Mouse (Mus musculus) forebrain, embryonic 16.5 days (tissue): ENCODE data around the gene Rsu1. TPM values are rescaled to one million over a fixed set of nuclear protein-coding genes. Genes with fewer than 3 reads are reported as not detected.
"Not testable (repeated sequence)": the region's sequence is repeated elsewhere in the genome, so short reads cannot be mapped to it uniquely, and the experiment has no call there.

Source experiments
- ATAC-seq: fragments of 200-750 bp; cut with Nextera tagmentation; 2 replicates; pipeline ENCODE4 v1.8.0; 2017; ENCODE audit warnings: mild to moderate bottlenecking, moderate library complexity
- H3K27ac ChIP-seq: fragments of 300-500 bp; sonication (generic); 2 replicates; pipeline ENCODE4 v1.5.1; 2014; ENCODE audit warnings: low read length, control low read depth
- H3K27me3 ChIP-seq: fragments of 300-500 bp; sonication (generic); replicated peaks from 2 replicates; pipeline ENCODE4 v1.6.1; 2014; ENCODE audit warnings: low read length; ENCODE audit not compliant: control insufficient read depth, insufficient read depth
- H3K36me3 ChIP-seq: fragments of 300-500 bp; sonication (generic); 2 replicates; pipeline ENCODE4 v1.6.1; 2014; ENCODE audit not compliant: control insufficient read depth, insufficient read depth
- H3K4me1 ChIP-seq: fragments of 300-500 bp; sonication (generic); replicated peaks from 2 replicates; pipeline ENCODE4 v1.6.1; 2014; ENCODE audit warnings: low read length; ENCODE audit not compliant: control insufficient read depth, insufficient read depth
- H3K4me2 ChIP-seq: fragments of 300-500 bp; sonication (generic); 2 replicates; pipeline ENCODE4 v1.6.1; 2014; ENCODE audit warnings: mild to moderate bottlenecking, low read length, control low read depth
- H3K4me3 ChIP-seq: fragments of 300-500 bp; sonication (generic); replicated peaks from 2 replicates; pipeline ENCODE4 v1.5.1; 2014; ENCODE audit warnings: mild to moderate bottlenecking, low read length, control low read depth
- H3K9ac ChIP-seq: fragments of 300-500 bp; sonication (generic); replicated peaks from 2 replicates; pipeline ENCODE4 v1.6.1; 2014; ENCODE audit warnings: low read depth, low read length, control low read depth
- H3K9me3 ChIP-seq: fragments of 300-500 bp; sonication (generic); 2 replicates; pipeline ENCODE4 v1.6.1; 2016; ENCODE audit warnings: low read length; ENCODE audit not compliant: control insufficient read depth
- WGBS: fragments of 180-500 bp; shearing (Covaris S2); extraction: QIAGEN DNeasy Blood & Tissue Kit; methylation state at CpG from one replicate; pipeline ENCODE4 v1.1.7; 2014; 5-methylcytosine and 5-hydroxymethylcytosine counted together
- polyA plus RNA-seq: library from polyadenylated mRNA; unstranded; fragments of >200 nt; fragmentation: Nextera tagmentation; extraction: Ambion mirVana; gene quantifications from 2 replicates; pipeline ENCODE4 v1.2.1, GENCODE M21; 2015

Rsu1 gene
- polyA plus RNA-seq, 1 experiment from 2014 or later: 54.4 TPM

GRCm38 (mm10) chr2:13202805-13203475, 68.3 kb downstream of the Rsu1 start:
- 40% methylated on average over 6 of the region's 6 CpGs for WGBS
- no peak for ATAC-seq

GRCm38 (mm10) chr2:13199713-13200112, 71.5 kb downstream of the Rsu1 start:
- H3K27ac ChIP-seq: no peak overlapping the region
- no peak overlapping the region for H3K9ac ChIP-seq
- H3K36me3 ChIP-seq: no peaks in the 10 kb centered on the region
- no peak overlapping the region for H3K4me2 ChIP-seq
- no peaks in the 10 kb centered on the region for H3K27me3 ChIP-seq
- no peak overlapping the region for H3K4me3 ChIP-seq
- 78% methylated on average over 7 of the region's 7 CpGs for WGBS
- no peaks in the 10 kb centered on the region for H3K9me3 ChIP-seq
- no peak for ATAC-seq
- H3K4me1 ChIP-seq: no peaks in the 10 kb centered on the region

More at GRCm38 (mm10) chr2:13202805-13203475, 68.3 kb downstream of the Rsu1 start:
- Histone ChIP-seq H3K9ac (no peak overlapping the region), H3K36me3 (no peaks in the 10 kb centered on the region), H3K9me3 (no peaks in the 10 kb centered on the region), H3K27ac (no peak overlapping the region), H3K4me3 (no peak overlapping the region), H3K4me2 (no peak overlapping the region), H3K27me3 (no peaks in the 10 kb centered on the region), H3K4me1 (no peaks in the 10 kb centered on the region)

DNA sequence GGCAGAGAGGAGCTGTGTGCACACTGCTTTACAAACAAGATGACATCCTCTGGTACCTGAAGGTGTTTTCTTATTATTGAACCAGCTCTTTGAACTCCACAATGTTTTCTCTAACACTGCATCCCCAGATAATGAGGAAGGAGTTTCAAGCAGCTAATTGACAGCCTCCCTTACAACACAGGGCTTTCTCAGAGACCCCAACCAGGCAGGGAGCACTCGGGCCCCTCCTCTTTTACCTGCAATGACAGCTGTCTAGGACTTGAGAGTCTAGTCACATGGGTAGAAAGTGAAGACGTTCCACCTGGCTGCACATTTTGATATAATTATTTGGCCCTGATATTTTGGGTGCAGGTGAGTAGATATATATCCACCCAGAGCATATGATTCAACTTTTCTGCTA, 72.2 kb downstream of the Rsu1 start:
- no peak overlapping the region for H3K9ac ChIP-seq
- no peak for ATAC-seq
- H3K36me3 ChIP-seq: no peaks in the 10 kb centered on the region
- no peak overlapping the region for H3K4me3 ChIP-seq
- H3K9me3 ChIP-seq: no peaks in the 10 kb centered on the region
- no peaks in the 10 kb centered on the region for H3K4me1 ChIP-seq
- H3K27ac ChIP-seq: no peak overlapping the region
- no peak overlapping the region for H3K4me2 ChIP-seq
- H3K27me3 ChIP-seq: no peaks in the 10 kb centered on the region
- WGBS: 56% methylated on average over 2 of the region's 2 CpGs

GRCm38 (mm10) chr2:13195540-13195939, 75.7 kb downstream of the Rsu1 start:
- no peaks in the 10 kb centered on the region for H3K27me3 ChIP-seq
- no peaks in the 10 kb centered on the region for H3K4me1 ChIP-seq
- ATAC-seq: no peak
- H3K9me3 ChIP-seq: no peaks in the 10 kb centered on the region
- WGBS: 69% methylated on average over 7 of the region's 7 CpGs
- no peak overlapping the region for H3K4me2 ChIP-seq
- H3K9ac ChIP-seq: no peak overlapping the region
- no peaks in the 10 kb centered on the region for H3K36me3 ChIP-seq
- no peak overlapping the region for H3K4me3 ChIP-seq
- H3K27ac ChIP-seq: no peak overlapping the region

- WGBS: 75% methylated on average over 1 of the region's 1 CpGs
- Histone ChIP-seq H3K4me2 (no peak overlapping the region), H3K27ac (no peak overlapping the region), H3K27me3 (no peaks in the 10 kb centered on the region), H3K4me3 (no peak overlapping the region), H3K36me3 (no peaks in the 10 kb centered on the region), H3K4me1 (no peaks in the 10 kb centered on the region), H3K9ac (no peak overlapping the region), H3K9me3 (no peaks in the 10 kb centered on the region)
- no peak for ATAC-seq
These were observed 79.1 kb downstream of the Rsu1 start for GRCm38 (mm10) chr2:13192157-13192556.

- no peak overlapping the region for H3K9ac ChIP-seq
- H3K4me3 ChIP-seq: no peak overlapping the region
- ATAC-seq: no peak
- no peaks in the 10 kb centered on the region for H3K36me3 ChIP-seq
- H3K9me3 ChIP-seq: no peaks in the 10 kb centered on the region
- H3K27ac ChIP-seq: no peak overlapping the region
- 86% methylated on average over 4 of the region's 4 CpGs for WGBS
- H3K4me1 ChIP-seq: no peaks in the 10 kb centered on the region
- no peak overlapping the region for H3K4me2 ChIP-seq
- H3K27me3 ChIP-seq: no peaks in the 10 kb centered on the region
These were observed 80.4 kb downstream of the Rsu1 start for GRCm38 (mm10) chr2:13190767-13191166.

GRCm38 (mm10) chr2:13188831-13189495, 82.3 kb downstream of the Rsu1 start:
- H3K9ac ChIP-seq: no peak overlapping the region
- no peak for ATAC-seq
- 89% methylated on average over 11 of the region's 11 CpGs for WGBS
- H3K4me2 ChIP-seq: no peak overlapping the region
- no peaks in the 10 kb centered on the region for H3K4me1 ChIP-seq
- H3K36me3 ChIP-seq: no peaks in the 10 kb centered on the region
- H3K9me3 ChIP-seq: no peaks in the 10 kb centered on the region
- H3K27me3 ChIP-seq: no peaks in the 10 kb centered on the region
- no peak overlapping the region for H3K4me3 ChIP-seq
- no peak overlapping the region for H3K27ac ChIP-seq

- Histone ChIP-seq H3K36me3 (no peaks in the 10 kb centered on the region), H3K27me3 (no peaks in the 10 kb centered on the region), H3K4me2 (no peak overlapping the region), H3K9ac (no peak overlapping the region), H3K9me3 (no peaks in the 10 kb centered on the region), H3K4me1 (peaks cover under 1% of the 10 kb centered on the region; the same call in 1 of the 2 replicates), H3K27ac (no peak overlapping the region), H3K4me3 (no peak overlapping the region)
- 90% methylated on average over 3 of the region's 3 CpGs for WGBS
- ATAC-seq: no peak
These were observed 88.1 kb downstream of the Rsu1 start for GRCm38 (mm10) chr2:13183124-13183523.

DNA sequence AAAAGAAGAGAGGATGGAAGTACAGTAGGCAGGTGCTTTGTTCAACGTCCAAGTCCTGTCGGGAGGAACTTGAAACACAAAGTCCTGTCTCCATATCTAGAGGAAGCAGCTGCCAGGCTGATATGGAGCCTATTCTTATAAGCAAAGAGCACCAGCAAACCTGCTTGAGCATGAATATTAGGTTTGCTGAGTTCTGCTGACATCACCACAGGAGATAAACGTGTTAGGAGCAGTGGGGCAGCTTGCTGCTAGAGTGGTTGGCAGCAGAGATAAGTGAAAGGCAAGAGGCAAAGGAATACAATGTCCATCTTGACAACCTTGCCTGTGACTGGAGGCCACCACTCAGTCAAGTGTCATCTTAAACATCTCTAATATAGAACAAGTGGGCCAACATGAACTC, 89.3 kb downstream of the Rsu1 start:
- not testable (repeated sequence) for H3K9me3 ChIP-seq, H3K4me2 ChIP-seq, H3K27me3 ChIP-seq, H3K27ac ChIP-seq, ATAC-seq, H3K4me3 ChIP-seq, H3K36me3 ChIP-seq, H3K9ac ChIP-seq
- WGBS: no CpG with 5 or more reads among the region's 3 CpGs
- H3K4me1 ChIP-seq: peaks cover 11% of the 10 kb centered on the region
